Mouse (Mus musculus) G1E (cell line): ENCODE measurements around the gene Cdh18.

ENCODE experiments used
- CTCF ChIP-seq: IDR thresholded peaks from 2 replicates; pipeline ENCODE4 v1.5.1; 2012; ENCODE audit warnings: low read depth, low read length, inconsistent platforms, mixed read lengths
- POLR2AphosphoS5 ChIP-seq: IDR thresholded peaks from 2 replicates; pipeline ENCODE4 v1.6.1; 2012; ENCODE audit warnings: low read depth, low read length, inconsistent platforms; ENCODE audit not compliant: insufficient replicate concordance
- TAL1 ChIP-seq: conservative IDR thresholded peaks from 2 replicates; pipeline ENCODE4 v1.6.1; 2012; ENCODE audit warnings: low read depth, low read length, inconsistent platforms, mixed read lengths

DNA sequence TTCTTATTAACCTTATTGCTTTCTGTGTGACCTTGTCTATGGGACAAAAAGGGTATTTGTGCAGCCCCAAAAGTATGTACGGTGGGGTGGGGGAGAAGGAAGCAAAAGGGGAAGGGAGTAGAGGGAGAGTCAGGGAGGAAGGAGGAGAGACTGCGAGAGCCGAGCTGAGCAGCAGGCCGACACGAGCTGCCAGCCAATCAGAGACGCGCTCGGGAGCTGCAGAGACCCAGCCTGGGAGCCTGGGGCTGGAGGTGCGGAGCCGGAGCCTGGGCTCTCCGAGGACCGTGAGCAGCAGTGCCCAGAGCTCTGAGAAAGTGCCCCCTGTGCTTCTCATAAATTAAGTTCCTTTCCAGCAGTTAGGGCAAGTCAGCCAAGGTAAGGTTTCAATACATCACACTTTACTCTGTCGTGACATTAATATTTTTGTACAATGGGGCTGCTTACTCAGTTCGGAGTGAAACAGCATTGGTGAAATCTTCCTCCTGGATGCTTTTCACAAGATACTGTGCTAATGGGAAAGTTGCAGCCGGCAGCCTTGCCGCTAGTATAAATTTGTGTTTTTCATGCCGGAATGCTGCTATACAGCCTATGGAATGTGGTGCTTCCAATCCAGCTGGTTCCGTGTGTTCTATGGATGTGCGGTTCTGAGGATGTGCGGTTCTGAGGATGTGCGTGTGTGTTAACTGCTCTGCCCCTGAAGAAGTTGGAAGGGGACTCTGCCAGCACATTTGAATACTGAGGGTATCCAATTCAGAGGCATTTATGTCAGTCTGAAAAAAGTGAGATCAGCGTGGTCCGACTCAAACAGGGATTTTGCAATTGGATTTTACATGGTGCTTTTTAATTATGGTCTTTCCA is 487.6 kb downstream of the Cdh18 start:
- TF ChIP-seq CTCF (no peak), POLR2AphosphoS5 (no peak), TAL1 (no peak)
